Mouse (Mus musculus) stomach, embryonic 16.5 days (tissue): ENCODE data around the gene Gpr179. TPM values are rescaled to one million over a fixed set of nuclear protein-coding genes. Genes with fewer than 3 reads are reported as not detected.

Source experiments
- ATAC-seq: fragments of 200-750 bp; cut with Nextera tagmentation; 2 replicates; pipeline ENCODE4 v1.8.0; 2017; ENCODE audit warnings: moderate number of reproducible peaks, moderate TSS enrichment; ENCODE audit not compliant: insufficient read depth, low FRiP score
- H3K27ac ChIP-seq: fragments of 300-500 bp; sonication (generic); 2 replicates; pipeline ENCODE4 v1.5.1; 2014; ENCODE audit warnings: low read length
- H3K27me3 ChIP-seq: fragments of 300-500 bp; sonication (generic); 2 replicates; pipeline ENCODE4 v1.6.1; 2014; ENCODE audit warnings: low read length, control low read depth, mixed read lengths; ENCODE audit not compliant: control insufficient read depth, insufficient read depth
- H3K36me3 ChIP-seq: fragments of 300-500 bp; sonication (generic); 2 replicates; pipeline ENCODE4 v1.6.1; 2014; ENCODE audit warnings: low read length; ENCODE audit not compliant: control insufficient read depth, insufficient read depth
- H3K4me1 ChIP-seq: fragments of 300-500 bp; sonication (generic); 2 replicates; pipeline ENCODE4 v1.6.1; 2014; ENCODE audit warnings: low read length, control low read depth, mixed read lengths; ENCODE audit not compliant: control insufficient read depth, insufficient read depth
- H3K4me2 ChIP-seq: fragments of 300-500 bp; sonication (generic); 2 replicates; pipeline ENCODE4 v1.6.1; 2014; ENCODE audit warnings: low read depth, low read length, mixed read lengths
- H3K4me3 ChIP-seq: fragments of 300-500 bp; sonication (generic); replicated peaks from 2 replicates; pipeline ENCODE4 v1.5.1; 2014; ENCODE audit warnings: mild to moderate bottlenecking, low read length
- H3K9ac ChIP-seq: fragments of 300-500 bp; sonication (generic); 2 replicates; pipeline ENCODE4 v1.6.1; 2014; ENCODE audit warnings: low read length
- H3K9me3 ChIP-seq: fragments of 300-500 bp; sonication (generic); replicated peaks from 2 replicates; pipeline ENCODE4 v1.6.1; 2016; ENCODE audit warnings: low read length, control low read depth; ENCODE audit not compliant: control insufficient read depth
- WGBS: fragments of 180-500 bp; shearing (Covaris S2); extraction: QIAGEN DNeasy Blood & Tissue Kit; methylation state at CpG from one replicate; pipeline ENCODE4 v1.1.7; 2014; 5-methylcytosine and 5-hydroxymethylcytosine counted together
- polyA plus RNA-seq: library from polyadenylated mRNA; unstranded; fragments of >200 nt; fragmentation: Nextera tagmentation; extraction: Ambion mirVana; gene quantifications from 2 replicates; pipeline ENCODE4 v1.2.1, GENCODE M21; 2015

Gpr179 gene
- polyA plus RNA-seq, 1 experiment from 2014 or later = 0.25 TPM

DNA sequence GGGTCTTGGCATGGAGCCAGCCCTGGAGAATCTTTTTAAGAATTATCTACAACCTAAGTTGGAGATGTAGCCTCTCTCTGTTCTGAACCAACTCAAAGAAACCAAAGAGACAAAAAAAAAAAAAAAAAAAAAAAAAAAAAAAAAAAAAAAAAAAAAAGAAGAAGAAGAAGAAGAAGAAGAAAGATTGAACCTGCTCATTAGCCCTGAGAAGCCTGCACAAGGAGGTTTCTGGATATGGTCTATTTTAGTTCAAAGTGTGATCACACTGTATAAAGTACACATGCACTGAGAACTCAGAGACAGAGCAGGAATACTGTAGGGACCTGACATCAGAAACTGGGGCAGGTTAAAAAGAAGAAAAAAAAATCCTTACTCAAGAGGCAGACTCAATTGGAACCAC is 64.2 kb downstream of the Gpr179 start:
- no peak for ATAC-seq
- H3K9ac ChIP-seq = no peak overlapping the region
- no peaks in the 10 kb centered on the region for H3K27me3 ChIP-seq
- H3K4me3 ChIP-seq = no peak overlapping the region
- H3K9me3 ChIP-seq = no peaks in the 10 kb centered on the region
- H3K36me3 ChIP-seq = no peaks in the 10 kb centered on the region
- H3K4me2 ChIP-seq = no peak overlapping the region
- H3K27ac ChIP-seq = no peak overlapping the region
- H3K4me1 ChIP-seq = 0 out of 2 replicates have a peak, but pooled peaks cover 9% of the 10 kb centered on the region

DNA sequence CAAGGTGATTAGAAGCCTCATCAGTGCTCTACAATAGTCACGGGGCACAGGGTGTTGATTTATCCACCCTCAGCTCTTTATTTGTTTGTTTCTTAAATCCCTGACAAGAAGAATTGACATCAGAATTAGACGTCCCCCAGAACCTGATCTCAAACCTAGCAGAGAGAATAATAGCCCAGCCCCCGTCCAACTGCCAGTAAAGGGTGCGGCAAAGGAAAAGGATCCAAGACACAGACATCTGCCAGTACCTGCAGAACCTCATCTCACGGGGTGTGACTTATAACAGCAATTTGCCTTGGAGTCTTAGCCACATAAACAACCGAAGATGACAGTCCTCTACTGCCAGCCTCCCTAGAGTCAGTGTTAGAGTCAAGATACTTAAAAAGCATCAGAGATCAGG is 64.9 kb downstream of the Gpr179 start:
- 38% methylated on average over 6 of the region's 6 CpGs for WGBS
- Histone ChIP-seq H3K36me3 (no peaks in the 10 kb centered on the region), H3K4me1 (0 out of 2 replicates have a peak, but pooled peaks cover 9% of the 10 kb centered on the region), H3K4me3 (no peak overlapping the region), H3K27ac (no peak overlapping the region), H3K9me3 (no peaks in the 10 kb centered on the region), H3K4me2 (no peak overlapping the region), H3K27me3 (no peaks in the 10 kb centered on the region), H3K9ac (no peak overlapping the region)
- ATAC-seq = no peak

DNA sequence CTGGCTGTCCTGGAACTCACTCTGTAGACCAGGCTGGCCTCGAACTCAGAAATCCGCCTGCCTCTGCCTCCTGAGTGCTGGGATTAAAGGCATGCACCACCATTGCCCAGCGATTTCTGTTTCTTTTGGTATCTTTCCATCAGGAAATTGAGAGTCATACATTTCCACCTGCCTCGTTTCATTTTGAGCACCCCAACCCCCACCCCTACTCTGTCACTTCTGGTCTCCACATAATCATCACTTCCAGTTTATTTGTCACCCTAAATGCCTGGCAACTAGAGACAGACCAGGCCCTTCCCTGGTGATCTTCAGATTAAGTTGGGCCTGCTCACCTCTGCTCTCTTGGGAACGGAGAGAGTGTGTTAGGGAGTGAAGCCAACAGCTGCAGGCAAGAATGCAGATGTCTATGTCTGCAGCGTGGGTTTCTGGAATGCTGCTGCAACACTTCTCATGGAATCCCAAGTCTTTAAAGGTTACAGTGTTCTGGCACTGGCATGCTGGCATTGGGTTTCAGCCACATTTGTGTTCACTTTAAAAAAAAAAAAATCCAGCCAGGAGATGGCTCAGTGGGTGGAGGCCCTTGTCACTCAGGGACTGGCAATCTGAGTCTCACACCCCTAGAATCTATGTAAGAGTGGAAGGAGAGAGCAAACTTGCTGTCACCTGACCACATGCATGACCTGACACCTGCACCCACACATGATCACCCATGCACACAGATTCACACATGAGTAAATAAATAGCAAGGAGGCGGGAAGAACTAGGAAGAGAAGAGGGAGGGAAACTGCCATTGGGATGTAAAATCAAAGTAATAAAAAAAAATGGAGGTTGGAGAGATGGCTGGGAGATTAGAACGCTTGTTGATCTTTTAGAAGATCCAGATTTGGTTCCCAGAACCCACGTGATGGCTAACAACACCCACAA is 65.8 kb downstream of the Gpr179 start:
- H3K4me3 ChIP-seq = no peak overlapping the region
- ATAC-seq = no peak
- H3K36me3 ChIP-seq = no peaks in the 10 kb centered on the region
- WGBS = 63% methylated on average over 8 of the region's 9 CpGs
- no peaks in the 10 kb centered on the region for H3K9me3 ChIP-seq
- H3K4me1 ChIP-seq = 0 out of 2 replicates have a peak, but pooled peaks cover 9% of the 10 kb centered on the region
- H3K9ac ChIP-seq = no peak overlapping the region
- H3K27me3 ChIP-seq = no peaks in the 10 kb centered on the region
- H3K4me2 ChIP-seq = no peak overlapping the region
- H3K27ac ChIP-seq = no peak overlapping the region

DNA sequence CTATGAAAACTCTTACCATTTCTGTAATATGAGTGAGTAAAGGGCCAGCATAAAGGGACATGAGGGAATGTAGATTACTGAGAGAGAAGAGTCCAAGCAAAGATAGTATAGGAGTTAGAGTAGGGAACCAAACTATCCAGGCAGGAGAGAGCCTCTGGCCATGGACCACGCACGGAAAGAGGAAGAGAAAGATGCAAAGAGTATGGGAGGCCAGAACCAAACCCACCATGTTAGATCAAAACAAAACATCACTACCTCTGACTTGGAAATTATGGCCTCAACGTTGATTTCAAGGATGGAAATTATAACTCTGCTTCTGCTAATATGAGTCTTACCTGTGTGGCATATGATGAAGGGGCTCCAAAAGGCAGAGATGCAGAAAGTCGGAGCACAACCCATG is 67.0 kb downstream of the Gpr179 start:
- Histone ChIP-seq H3K9ac (no peak overlapping the region), H3K27ac (no peak overlapping the region), H3K4me1 (0 out of 2 replicates have a peak, but pooled peaks cover 8% of the 10 kb centered on the region), H3K4me2 (no peak overlapping the region), H3K36me3 (no peaks in the 10 kb centered on the region), H3K9me3 (no peaks in the 10 kb centered on the region), H3K4me3 (no peak overlapping the region), H3K27me3 (no peaks in the 10 kb centered on the region)
- no peak for ATAC-seq
- WGBS = 72% methylated on average over 4 of the region's 4 CpGs

DNA sequence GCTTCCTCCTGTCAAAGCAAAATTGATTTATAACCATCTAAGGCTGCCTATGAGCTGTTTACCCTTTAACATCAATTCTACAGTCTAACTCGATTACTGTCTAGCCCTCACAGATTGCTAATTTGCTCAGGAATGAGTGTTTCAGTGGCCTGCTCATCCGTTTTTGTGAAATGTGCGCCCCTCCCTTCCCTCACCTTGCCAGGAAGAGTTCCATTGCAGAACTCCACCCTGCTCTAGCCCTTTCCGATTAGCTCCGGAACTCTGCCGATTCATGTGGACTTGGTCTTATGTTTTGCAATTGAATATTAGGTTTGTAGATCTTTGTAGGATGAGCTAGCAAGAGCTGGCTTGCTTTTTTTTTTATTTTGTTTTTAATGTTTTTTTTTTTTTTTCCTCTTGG is 69.7 kb downstream of the Gpr179 start:
- H3K27ac ChIP-seq = no peak overlapping the region
- no peak for ATAC-seq
- 59% methylated on average over 6 of the region's 6 CpGs for WGBS

More for the DNA sequence above, 69.7 kb downstream of the Gpr179 start:
- H3K4me1 ChIP-seq = peaks cover 18% of the 10 kb centered on the region; the same call in 1 of the 2 replicates
- no peaks in the 10 kb centered on the region for H3K9me3 ChIP-seq
- no peak overlapping the region for H3K4me3 ChIP-seq
- H3K4me2 ChIP-seq = no peak overlapping the region
- H3K9ac ChIP-seq = no peak overlapping the region
- no peaks in the 10 kb centered on the region for H3K27me3 ChIP-seq
- H3K36me3 ChIP-seq = no peaks in the 10 kb centered on the region

Other genes starting within 250 kb of the Gpr179 start
- 0.09 and 0.13 TPM in 2 replicates for gene Tbx21, start 236.7 kb downstream of the Gpr179 start, polyA plus RNA-seq
- gene Tbkbp1, start 200.6 kb downstream of the Gpr179 start, polyA plus RNA-seq = 2.0 and 2.5 TPM in 2 replicates
- 32.9 and 36.4 TPM in 2 replicates for gene Kpnb1, start 164.2 kb downstream of the Gpr179 start, polyA plus RNA-seq
- gene Npepps, start 71.4 kb downstream of the Gpr179 start, polyA plus RNA-seq = 94.7 and 95.8 TPM in 2 replicates
- gene Mrpl45, start 36.4 kb downstream of the Gpr179 start, polyA plus RNA-seq = 38.5 and 38.6 TPM in 2 replicates
- 2.8 and 3.4 TPM in 2 replicates for gene Socs7, start 10.5 kb upstream of the Gpr179 start, polyA plus RNA-seq
- 4.4 and 4.8 TPM in 2 replicates for gene Arhgap23, start 63.5 kb upstream of the Gpr179 start, polyA plus RNA-seq
- 0.80 and 0.90 TPM in 2 replicates for gene 4933428G20Rik, start 148.3 kb upstream of the Gpr179 start, polyA plus RNA-seq
- 0.36 and 0.39 TPM in 2 replicates for gene Srcin1, start 224.1 kb upstream of the Gpr179 start, polyA plus RNA-seq